Mouse (Mus musculus): ENCODE measurements at regions not wholly inside any gene's neighbourhood (a gene's known extent, or its start where the extent isn't known, plus 50 kb on each side); places are given as distances from the start of the nearest gene placed in this dataset.
A peak's percentile ranks its signal among the peaks of the same experiment; 100 is the strongest.
"Not testable (repeated sequence)": the region's sequence is repeated elsewhere in the genome, so short reads cannot be mapped to it uniquely, and the experiment has no call there.

DNA sequence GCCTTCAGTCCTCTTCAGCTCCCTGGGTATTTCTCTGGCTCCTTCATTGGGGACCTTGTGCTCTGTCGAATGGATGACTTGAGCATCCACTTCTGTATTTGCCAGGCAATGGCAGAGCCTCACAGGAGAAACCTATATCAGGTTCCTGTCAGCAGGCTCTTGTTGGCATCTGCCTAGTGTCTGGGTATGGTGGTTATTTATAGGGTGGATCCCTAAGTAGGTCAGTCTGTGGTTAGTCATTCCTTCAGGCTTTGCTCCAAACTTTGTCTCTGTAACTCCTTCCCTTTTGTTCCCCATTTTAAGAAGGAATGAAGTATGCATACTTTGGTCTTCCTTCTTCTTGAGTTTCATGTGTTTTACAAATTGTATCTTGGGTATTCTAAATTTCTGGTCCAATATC, 522.4 kb upstream of the St8sia4 start:
- not testable (repeated sequence) for DNase-seq (ENCODE audit: low read depth, low spot score)

DNA sequence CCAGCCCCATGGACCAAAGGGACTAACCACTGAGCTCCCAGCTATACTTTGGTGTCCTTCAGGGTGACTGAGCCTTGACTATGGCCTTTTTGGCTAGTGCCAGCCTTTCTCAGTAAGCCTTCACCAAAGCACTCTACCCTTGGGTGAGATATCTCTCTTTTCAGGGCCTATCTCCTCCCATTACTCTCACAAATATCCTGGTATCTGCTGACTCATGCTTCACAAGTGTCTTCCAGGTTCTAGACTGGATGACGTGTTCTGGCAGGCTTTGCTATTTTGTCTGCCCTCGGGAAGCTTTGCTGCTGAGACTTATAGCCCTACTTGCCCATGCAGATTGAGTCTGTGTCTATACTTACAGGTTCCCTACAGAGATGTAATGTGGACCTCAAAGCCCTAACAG, 499.4 kb upstream of the St8sia4 start:
- no peak for DNase-seq (ENCODE audit: low read depth, low spot score)

DNA sequence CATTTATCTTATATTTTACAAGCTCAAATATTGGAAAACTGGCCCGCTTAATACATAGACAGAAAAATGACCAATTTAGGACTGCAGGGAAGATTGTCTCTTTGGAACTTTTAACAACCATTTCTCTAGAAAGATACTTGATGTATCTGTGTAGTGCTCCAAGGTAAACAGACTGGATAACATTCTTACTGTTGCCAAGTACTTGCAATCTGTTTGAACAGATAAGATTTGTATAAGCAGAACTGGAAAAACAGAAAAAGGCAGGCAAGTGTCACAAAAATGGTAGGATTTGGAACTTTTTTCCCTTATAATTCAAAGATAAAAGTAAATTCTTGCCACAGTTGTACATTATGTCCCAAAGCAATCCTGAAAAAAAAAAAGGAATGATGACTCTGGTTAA, 488.1 kb upstream of the St8sia4 start:
- no peak for DNase-seq (ENCODE audit: low read depth, low spot score)

DNA sequence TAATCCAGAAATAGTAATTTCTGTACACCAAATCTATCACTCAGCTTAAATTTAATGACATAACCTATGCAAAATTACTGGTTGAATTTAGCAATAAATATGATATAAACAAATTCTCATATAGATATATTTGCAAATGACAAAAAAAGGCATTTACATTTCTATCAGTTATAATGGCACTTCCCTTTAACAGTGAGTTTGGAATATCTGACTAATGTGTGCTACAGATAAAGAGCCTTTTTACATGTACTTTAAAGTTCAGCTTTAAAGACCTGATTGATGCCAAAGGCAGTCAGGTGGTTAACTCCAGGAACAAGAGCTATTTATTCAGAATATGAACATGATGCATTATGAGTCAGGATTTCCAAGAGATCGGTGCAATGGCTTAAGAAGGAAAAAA, 461.2 kb upstream of the St8sia4 start:
- DNase-seq (ENCODE audit: low read depth, low spot score) = no peak

DNA sequence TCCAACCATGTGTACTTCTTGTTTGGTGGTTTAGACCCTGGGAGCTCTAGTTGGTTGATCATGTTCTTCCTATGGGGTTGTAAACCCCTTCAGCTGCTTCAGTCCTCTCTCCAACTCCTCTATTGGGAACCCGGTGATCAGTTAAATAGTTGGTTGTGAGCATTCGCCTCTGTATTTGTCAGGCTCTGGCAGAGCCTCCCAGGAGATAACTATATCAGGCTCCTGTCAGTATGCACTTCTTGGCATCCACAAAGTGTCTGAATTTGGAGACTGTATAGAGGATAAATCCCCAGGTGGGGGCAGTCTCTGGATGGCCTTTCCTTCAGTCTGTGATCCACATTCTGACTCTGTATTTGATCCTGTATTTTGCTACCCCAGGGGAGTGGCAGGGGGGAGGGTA, 440.6 kb upstream of the St8sia4 start:
- DNase-seq (ENCODE audit: low read depth, low spot score) = no peak

DNA sequence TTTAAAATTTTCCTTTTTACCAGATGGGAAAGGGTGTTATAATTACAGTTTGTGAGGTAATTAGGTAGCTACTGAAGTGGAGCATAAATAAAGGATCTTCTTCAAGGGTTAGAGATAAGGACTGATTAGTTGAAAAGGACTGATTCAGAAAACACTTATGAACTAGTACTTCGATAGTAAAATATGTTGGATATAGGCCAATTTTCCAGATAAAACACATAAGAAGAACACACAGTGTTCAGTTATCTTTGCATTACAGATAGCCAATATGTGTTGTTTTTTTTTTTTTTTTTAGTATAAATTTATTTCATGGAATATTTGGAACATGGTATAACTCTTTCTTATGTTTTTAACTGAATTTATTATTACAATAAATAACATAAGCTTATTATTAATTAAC, 438.0 kb upstream of the St8sia4 start:
- DNase-seq (ENCODE audit: low read depth, low spot score) = no peak

DNA sequence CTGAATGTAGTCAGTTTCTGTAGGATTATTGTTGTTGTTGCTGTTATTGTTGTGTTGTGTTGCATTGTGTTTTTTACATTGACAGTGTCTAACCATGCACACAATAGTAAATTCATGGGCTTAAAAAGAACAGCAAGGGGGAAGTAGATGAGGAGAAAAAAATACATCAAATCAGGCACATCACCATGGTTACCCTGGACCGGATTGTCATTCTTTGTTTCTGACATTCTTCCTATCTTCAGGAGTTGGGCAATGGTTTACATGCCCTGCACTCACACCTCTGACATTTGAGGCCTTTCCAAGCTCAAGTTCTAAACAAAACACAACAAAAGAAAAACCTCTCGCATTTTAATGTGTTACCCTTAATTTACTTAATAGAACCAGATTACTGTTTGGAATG, 416.2 kb upstream of the St8sia4 start:
- peak; percentile 6 for DNase-seq (ENCODE audit: low read depth, low spot score)

DNA sequence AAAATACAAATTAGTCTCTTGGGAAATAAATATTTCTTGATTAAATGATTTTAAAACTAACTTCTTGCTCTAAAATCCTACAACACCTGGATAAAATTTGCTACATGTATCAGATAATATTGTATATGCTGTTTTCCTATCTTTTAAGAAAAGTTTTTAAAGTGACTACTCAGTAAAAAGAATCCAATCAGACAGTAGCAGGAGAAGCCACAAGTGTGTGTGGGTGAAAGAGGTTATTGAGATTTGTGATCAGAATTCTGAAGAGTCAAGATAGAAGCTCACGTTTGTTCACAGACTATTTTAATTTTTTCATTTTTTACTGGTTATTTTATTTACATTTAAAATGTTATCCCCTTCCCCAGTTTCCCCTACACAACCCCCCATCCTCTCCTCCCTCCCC, 407.3 kb upstream of the St8sia4 start:
- no peak for DNase-seq (ENCODE audit: low read depth, low spot score)

DNA sequence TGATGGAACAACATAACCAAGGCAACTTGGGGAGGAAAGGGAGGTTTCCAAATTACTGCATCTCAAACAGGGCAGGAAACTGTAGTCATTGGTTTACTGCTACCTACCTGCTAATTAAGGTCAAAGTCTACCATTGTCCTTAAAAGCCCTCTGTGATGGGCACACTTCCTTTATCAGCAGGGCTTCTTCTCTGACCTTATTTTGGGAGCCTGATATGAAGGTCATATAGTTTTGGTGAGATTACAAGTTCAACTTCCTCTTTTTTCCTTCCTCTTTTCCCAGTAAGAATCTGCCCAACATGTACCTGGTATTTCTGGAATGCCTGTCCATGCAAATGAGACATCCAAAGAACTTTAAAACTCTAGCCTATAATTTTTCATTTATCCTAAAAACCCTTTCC, 394.0 kb upstream of the St8sia4 start:
- no peak for DNase-seq (ENCODE audit: low read depth, low spot score)

DNA sequence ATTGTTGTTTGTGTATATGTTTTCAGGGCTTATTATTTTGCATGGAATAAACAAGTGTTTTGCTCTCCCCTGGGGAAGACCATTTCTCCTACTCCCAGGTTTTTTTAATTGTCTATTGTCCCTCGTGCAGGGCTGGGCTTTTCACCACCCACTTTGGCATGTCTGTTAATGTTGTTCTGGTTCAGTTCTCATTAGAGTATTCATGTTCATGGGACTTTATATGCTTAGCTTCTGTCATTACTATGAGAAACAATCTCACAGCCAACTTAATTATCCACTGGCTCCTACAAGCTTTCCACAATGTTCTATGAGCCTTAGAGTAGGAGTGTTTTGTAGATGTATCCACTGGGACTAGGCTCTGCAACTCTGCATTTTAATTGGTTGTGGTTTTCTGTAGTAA, 381.9 kb upstream of the St8sia4 start:
- DNase-seq (ENCODE audit: low read depth, low spot score) = no peak

DNA sequence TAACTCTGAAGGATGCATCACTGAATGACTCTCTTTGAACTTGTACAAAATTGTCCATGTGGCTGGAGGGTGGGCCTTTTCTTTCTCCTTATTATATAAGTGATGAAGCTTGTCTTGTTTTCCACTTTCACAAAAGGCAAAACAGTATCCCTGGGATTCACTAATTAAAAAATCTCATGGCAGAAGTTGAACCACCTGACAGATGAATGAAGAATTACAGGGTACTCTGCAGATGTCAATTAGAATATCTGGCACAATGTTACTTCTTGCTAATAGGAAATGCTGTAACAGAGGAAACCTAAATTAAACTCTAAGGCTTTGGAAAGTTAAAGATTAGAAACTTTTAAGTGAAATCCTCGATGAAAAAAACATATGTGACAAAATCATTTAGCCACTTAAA, 379.2 kb upstream of the St8sia4 start:
- no peak for DNase-seq (ENCODE audit: low read depth, low spot score)

DNA sequence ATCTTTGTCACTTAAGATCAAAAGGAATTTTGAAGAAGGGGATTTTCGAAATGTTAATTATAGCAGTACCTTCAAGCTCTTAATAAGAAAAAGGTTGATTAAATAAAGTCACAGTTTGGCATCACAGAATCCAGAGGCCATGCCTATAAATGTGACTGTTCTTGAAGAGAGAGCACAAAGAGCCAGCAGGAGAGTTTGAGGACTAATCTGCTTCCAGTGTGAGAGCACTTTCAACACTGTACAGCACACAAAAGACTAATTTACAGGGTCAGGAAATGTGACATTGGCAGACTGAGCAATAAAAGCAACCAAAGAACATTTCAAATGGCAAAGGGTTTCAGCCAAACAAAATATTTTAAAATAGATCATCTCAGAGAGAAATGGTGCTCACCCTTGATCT, 352.1 kb upstream of the St8sia4 start:
- no peak for DNase-seq (ENCODE audit: low read depth, low spot score)

DNA sequence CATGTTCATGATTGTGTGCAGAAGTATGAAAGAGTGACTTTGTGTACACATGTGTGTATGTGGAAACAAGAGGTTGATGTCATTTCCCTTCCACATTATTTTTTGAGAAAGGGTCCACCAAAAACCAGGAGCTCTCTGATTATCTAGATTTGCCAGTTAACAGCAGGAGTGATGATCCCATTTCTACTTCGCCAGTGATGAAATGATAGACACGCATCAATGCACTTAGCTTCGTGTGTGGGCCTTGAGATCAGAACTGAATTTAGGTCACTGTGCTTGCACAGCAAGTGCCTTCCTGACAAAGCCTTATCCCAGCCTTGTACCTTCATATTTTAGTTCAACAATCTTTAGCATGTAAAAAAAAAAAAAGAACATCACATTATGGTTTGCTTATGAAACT, 342.1 kb upstream of the St8sia4 start:
- no peak for DNase-seq (ENCODE audit: low read depth, low spot score)

DNA sequence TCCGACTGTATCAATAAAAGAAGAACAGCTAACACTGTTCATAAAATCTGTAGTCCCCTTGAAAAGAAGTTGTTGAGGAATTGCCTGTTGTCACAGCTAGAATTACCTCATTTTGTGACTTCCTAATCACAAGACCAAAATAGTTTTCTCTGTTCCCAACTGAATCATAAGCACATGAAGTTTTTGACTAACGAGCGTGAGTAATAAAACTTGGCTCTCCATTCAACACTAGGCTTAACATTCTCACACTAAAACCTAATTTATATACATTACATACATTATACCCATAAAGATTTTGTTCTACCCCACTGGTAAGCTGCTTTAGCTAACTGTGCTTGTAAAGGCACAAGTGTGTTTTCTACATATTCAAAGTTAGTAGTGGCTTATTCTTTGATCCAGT, 335.7 kb upstream of the St8sia4 start:
- DNase-seq (ENCODE audit: low read depth, low spot score) = no peak

DNA sequence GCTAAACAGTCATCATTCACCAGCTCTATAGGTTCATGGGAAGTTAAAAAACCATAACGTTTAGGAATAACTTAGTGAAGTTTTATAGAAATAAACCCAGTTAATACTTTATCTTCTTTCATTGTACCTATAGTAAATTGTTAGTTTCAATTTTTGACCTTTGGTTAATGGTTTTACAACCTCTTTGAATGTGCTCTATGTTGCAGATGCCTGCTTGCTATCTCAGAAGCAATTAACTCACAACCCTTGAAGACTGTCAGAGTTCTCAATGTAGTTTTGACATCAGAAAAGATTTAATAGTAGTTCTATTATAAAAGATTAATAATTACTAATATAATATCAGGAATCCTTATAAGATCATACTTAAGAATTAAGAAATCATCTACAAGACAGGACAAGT, 294.8 kb upstream of the St8sia4 start:
- DNase-seq (ENCODE audit: low read depth, low spot score) = no peak

All from brain, embryonic 18.5 days (tissue).